Mouse (Mus musculus) forebrain, embryonic 11.5 days (tissue): ENCODE measurements around the gene Acot11. TPM values are rescaled to one million over a fixed set of nuclear protein-coding genes. Genes with fewer than 3 reads are reported as not detected.

ENCODE experiments used
- ATAC-seq: fragments of 200-750 bp; cut with Nextera tagmentation; replicated peaks from 2 replicates; pipeline ENCODE4 v1.8.0; 2017; ENCODE audit warnings: moderate TSS enrichment; ENCODE audit not compliant: low FRiP score
- DNase-seq: peaks from one replicate; pipeline ENCODE4 v3.0.0-alpha.2; 2017; ENCODE audit warnings: low spot score
- H3K27ac ChIP-seq: fragments of 300-500 bp; sonication (generic); 2 replicates; pipeline ENCODE4 v1.5.1; 2014; ENCODE audit warnings: low read depth, low read length
- H3K27me3 ChIP-seq: fragments of 300-500 bp; sonication (generic); 2 replicates; pipeline ENCODE4 v1.6.1; 2014; ENCODE audit warnings: mild to moderate bottlenecking, low read length, mixed read lengths; ENCODE audit not compliant: control insufficient read depth, insufficient read depth
- H3K36me3 ChIP-seq: fragments of 300-500 bp; sonication (generic); 2 replicates; pipeline ENCODE4 v1.6.1; 2014; ENCODE audit warnings: mild to moderate bottlenecking, low read length, moderate library complexity, mixed read lengths; ENCODE audit not compliant: control insufficient read depth, insufficient read depth
- H3K4me1 ChIP-seq: fragments of 300-500 bp; sonication (generic); replicated peaks from 2 replicates; pipeline ENCODE4 v1.6.1; 2014; ENCODE audit warnings: low read length, mixed read lengths; ENCODE audit not compliant: control insufficient read depth, insufficient read depth
- H3K4me2 ChIP-seq: fragments of 300-500 bp; sonication (generic); 2 replicates; pipeline ENCODE4 v1.6.1; 2014; ENCODE audit warnings: low read depth, mild to moderate bottlenecking, low read length, moderate library complexity, mixed read lengths; ENCODE audit not compliant: severe bottlenecking
- H3K4me3 ChIP-seq: fragments of 300-500 bp; sonication (generic); 2 replicates; pipeline ENCODE4 v1.5.1; 2014; ENCODE audit warnings: low read depth, low read length
- H3K9ac ChIP-seq: fragments of 300-500 bp; sonication (generic); 2 replicates; pipeline ENCODE4 v1.6.1; 2014; ENCODE audit warnings: low read length
- H3K9me3 ChIP-seq: fragments of 300-500 bp; sonication (generic); 2 replicates; pipeline ENCODE4 v1.6.1; 2016; ENCODE audit warnings: low read length, mixed read lengths; ENCODE audit not compliant: control insufficient read depth
- WGBS: fragments of 180-500 bp; shearing (Covaris S2); extraction: QIAGEN DNeasy Blood & Tissue Kit; methylation state at CpG from one replicate; pipeline ENCODE4 v1.1.7; 2014; 5-methylcytosine and 5-hydroxymethylcytosine counted together
- polyA plus RNA-seq: library from polyadenylated mRNA; unstranded; fragments of >200 nt; fragmentation: Nextera tagmentation; extraction: Ambion mirVana; gene quantifications from 2 replicates; pipeline ENCODE4 v1.2.1, GENCODE M21; 2014

Gene Acot11
- polyA plus RNA-seq, 1 experiment from 2014 or later, result 1.8 TPM

GRCm38 (mm10) chr4:106839254-106839834 is 34.5 kb upstream of the Acot11 start:
- WGBS, result under 1% methylated on average over 32 of the region's 32 CpGs
- Histone ChIP-seq H3K36me3 (no peaks in the 10 kb centered on the region), H3K27ac (peak overlapping the region; percentile 99), H3K9ac (peak overlapping the region; percentile 86), H3K4me3 (peak overlapping the region; percentile 51), H3K27me3 (peaks cover 5% of the 10 kb centered on the region; the same call in 1 of the 2 replicates), H3K9me3 (no peaks in the 10 kb centered on the region), H3K4me1 (peaks cover 29% of the 10 kb centered on the region), H3K4me2 (peak overlapping the region; percentile 100)
- ATAC-seq, result peak; percentile 65; the same call in 1 of the 2 replicates
- peak; percentile 83 for DNase-seq

- H3K4me3 ChIP-seq, result peak overlapping the region; percentile 51
- peaks cover 29% of the 10 kb centered on the region for H3K4me1 ChIP-seq
- H3K27me3 ChIP-seq, result peaks cover 5% of the 10 kb centered on the region; the same call in 1 of the 2 replicates
- H3K27ac ChIP-seq, result peak overlapping the region; percentile 99
- ATAC-seq (peak; percentile 82), DNase-seq (peak; percentile 100)
- WGBS, result 3% methylated on average over 36 of the region's 36 CpGs
- peak overlapping the region; percentile 86 for H3K9ac ChIP-seq
- H3K36me3 ChIP-seq, result no peaks in the 10 kb centered on the region
- H3K9me3 ChIP-seq, result no peaks in the 10 kb centered on the region
- peak overlapping the region; percentile 100 for H3K4me2 ChIP-seq
These were observed 33.9 kb upstream of the Acot11 start for GRCm38 (mm10) chr4:106838548-106839253.

- Histone ChIP-seq H3K9me3 (no peaks in the 10 kb centered on the region), H3K4me2 (peak overlapping the region; percentile 48), H3K27me3 (peaks cover 5% of the 10 kb centered on the region; the same call in 1 of the 2 replicates), H3K36me3 (no peaks in the 10 kb centered on the region), H3K4me3 (peak overlapping the region; percentile 16), H3K4me1 (peaks cover 29% of the 10 kb centered on the region), H3K27ac (no peak overlapping the region), H3K9ac (peak overlapping the region; percentile 43)
- ATAC-seq, result peak; percentile 37
- peak; percentile 85 for DNase-seq
- whole genome bisulfite sequencing, result 1% methylated on average over 14 of the region's 18 CpGs
These were observed 33.2 kb upstream of the Acot11 start for GRCm38 (mm10) chr4:106837964-106838363.

GRCm38 (mm10) chr4:106837425-106837824 is 32.6 kb upstream of the Acot11 start:
- 6% methylated on average over 9 of the region's 9 CpGs for WGBS

GRCm38 (mm10) chr4:106830545-106831112 is 25.8 kb upstream of the Acot11 start:
- peaks cover 7% of the 10 kb centered on the region for H3K27me3 ChIP-seq
- DNase-seq (no peak), ATAC-seq (no peak)
- peaks cover 11% of the 10 kb centered on the region for H3K4me1 ChIP-seq
- H3K9me3 ChIP-seq, result no peaks in the 10 kb centered on the region
- H3K4me3 ChIP-seq, result no peak overlapping the region
- H3K9ac ChIP-seq, result no peak overlapping the region
- no peak overlapping the region for H3K27ac ChIP-seq
- no peak overlapping the region for H3K4me2 ChIP-seq
- 72% methylated on average over 6 of the region's 6 CpGs for WGBS
- H3K36me3 ChIP-seq, result no peaks in the 10 kb centered on the region

More at GRCm38 (mm10) chr4:106837425-106837824, 32.6 kb upstream of the Acot11 start:
- Histone ChIP-seq H3K4me2 (peak overlapping the region; percentile 48), H3K4me3 (peak overlapping the region; percentile 16), H3K9me3 (no peaks in the 10 kb centered on the region), H3K4me1 (peaks cover 29% of the 10 kb centered on the region), H3K27me3 (peaks cover 5% of the 10 kb centered on the region; the same call in 1 of the 2 replicates), H3K36me3 (no peaks in the 10 kb centered on the region), H3K9ac (peak overlapping the region; percentile 23), H3K27ac (no peak overlapping the region)
- DNase-seq (no peak), ATAC-seq (no peak)

GRCm38 (mm10) chr4:106827738-106828361 is 23.1 kb upstream of the Acot11 start:
- DNase-seq (peak; percentile 77), ATAC-seq (peak; percentile 49; the same call in 1 of the 2 replicates)
- no peaks in the 10 kb centered on the region for H3K36me3 ChIP-seq
- peak overlapping the region; percentile 27 for H3K4me3 ChIP-seq
- H3K27me3 ChIP-seq, result peaks cover 7% of the 10 kb centered on the region
- H3K4me1 ChIP-seq, result peaks cover 11% of the 10 kb centered on the region
- under 1% methylated on average over 39 of the region's 42 CpGs for WGBS
- peak overlapping the region; percentile 66 for H3K4me2 ChIP-seq
- H3K27ac ChIP-seq, result no peak overlapping the region
- peak overlapping the region; percentile 55 for H3K9ac ChIP-seq
- no peaks in the 10 kb centered on the region for H3K9me3 ChIP-seq

- H3K27ac ChIP-seq, result no peak overlapping the region
- H3K36me3 ChIP-seq, result no peaks in the 10 kb centered on the region
- H3K4me3 ChIP-seq, result no peak overlapping the region
- no peak overlapping the region for H3K9ac ChIP-seq
- H3K9me3 ChIP-seq, result no peaks in the 10 kb centered on the region
- no peak overlapping the region for H3K4me2 ChIP-seq
- WGBS, result 67% methylated on average over 5 of the region's 5 CpGs
- peaks cover 11% of the 10 kb centered on the region for H3K4me1 ChIP-seq
- peaks cover 7% of the 10 kb centered on the region for H3K27me3 ChIP-seq
- no peak for ATAC-seq
- no peak for DNase-seq
These were observed 20.4 kb upstream of the Acot11 start for GRCm38 (mm10) chr4:106825229-106825628.

- Histone ChIP-seq H3K27me3 (no peaks in the 10 kb centered on the region), H3K9ac (no peak overlapping the region), H3K36me3 (no peaks in the 10 kb centered on the region), H3K4me3 (no peak overlapping the region), H3K27ac (no peak overlapping the region), H3K4me1 (peaks cover 5% of the 10 kb centered on the region; the same call in 1 of the 2 replicates), H3K9me3 (no peaks in the 10 kb centered on the region), H3K4me2 (no peak overlapping the region)
- no peak for DNase-seq
- no peak for ATAC-seq
These were observed 14.6 kb upstream of the Acot11 start for GRCm38 (mm10) chr4:106819404-106819803.
